Comparison of ENCODE assay signal across 16 mouse cellular contexts in genomic region chr11:61075361-61076326, GRCm38 (mm10). TPM values are rescaled to one million over a fixed set of nuclear protein-coding genes. Genes with fewer than 3 reads are reported as not detected.
DNase-seq lines count a peak whose midpoint lies in the region; ATAC-seq and TF ChIP-seq lines count a peak whose summit lies in the region.
"Had no signal": no experiment of that assay in that cellular context is flagged by ENCODE, and none has a peak within 500 bp of the region (broad histone marks: within the 10 kb centered on the region; RNA-seq: fewer than 3 reads in every experiment).

No protein-coding gene starts in this region.

- 43% methylated on average over 15 of the region's 15 CpGs for WGBS in heart, embryonic 13.5 days
- 23% methylated on average over 15 of the region's 15 CpGs for WGBS in small intestine, adult 2 months
- WGBS in midbrain, embryonic 15.5 days = 81% methylated on average over 15 of the region's 15 CpGs

- no peak for DNase-seq in heart, postnatal 36 days
- DNase-seq in c-Kit-positive CD71-positive TER-119-negative erythroid progenitor cells, embryonic 14.5 days (ENCODE audit: low read depth) = peak; percentile 61
- DNase-seq in liver = peak; percentile 82
- no peak for DNase-seq in gastrocnemius, postnatal 36 days
- DNase-seq in right cerebral cortex, postnatal 4 days = no peak
- DNase-seq: adrenal gland, postnatal 14 days; cerebellum, adult 11 months; kidney, adult 8-10 months had no signal

- TF ChIP-seq CTCF in small intestine, adult 2 months (IDR thresholded peaks at IDR 0.05; ENCODE audit: extremely low read depth, insufficient read length, insufficient replicate concordance, low read depth, low read length) = no peak

- ATAC-seq in heart, embryonic 13.5 days (ENCODE audit: extremely low read depth, insufficient number of reproducible peaks, low FRiP score, low TSS enrichment) = no peak
- ATAC-seq in midbrain, embryonic 15.5 days (replicated peaks) = no peak

- no peaks in the 10 kb centered on the region for H3K9me3 ChIP-seq in heart, embryonic 13.5 days
- no peaks in the 10 kb centered on the region for H3K9me3 ChIP-seq in midbrain, embryonic 15.5 days
- H3K9me3 ChIP-seq: neural tube, embryonic 13.5 days had no signal

- H3K27ac ChIP-seq in heart, embryonic 13.5 days (replicated peaks) = 0 out of 2 replicates have a peak overlapping the region, but pooled peaks have one; percentile 29
- peak overlapping the region; percentile 94 for H3K27ac ChIP-seq in small intestine, adult 2 months (ENCODE audit: insufficient read depth, low read depth, low read length)
- no peak overlapping the region for H3K27ac ChIP-seq in midbrain, embryonic 15.5 days
- H3K27ac ChIP-seq: hindbrain, embryonic 14.5 days; layer of hippocampus, adult 2 months; neural tube, embryonic 13.5 days had no signal

- H3K9ac ChIP-seq in heart, embryonic 13.5 days = no peak overlapping the region
- no peak overlapping the region for H3K9ac ChIP-seq in midbrain, embryonic 15.5 days
- H3K9ac ChIP-seq: hindbrain, embryonic 14.5 days; neural tube, embryonic 13.5 days had no signal

- no peaks in the 10 kb centered on the region for H3K27me3 ChIP-seq in heart, embryonic 13.5 days (replicated peaks)
- no peaks in the 10 kb centered on the region for H3K27me3 ChIP-seq in small intestine, adult 2 months (ENCODE audit: control insufficient read depth, insufficient read depth, low read length)
- H3K27me3 ChIP-seq in midbrain, embryonic 15.5 days (replicated peaks) = no peaks in the 10 kb centered on the region
- H3K27me3 ChIP-seq: neural tube, embryonic 13.5 days had no signal

- peak overlapping the region; percentile 40; the same call in 1 of the 2 replicates for H3K4me2 ChIP-seq in heart, embryonic 13.5 days
- no peak overlapping the region for H3K4me2 ChIP-seq in midbrain, embryonic 15.5 days
- H3K4me2 ChIP-seq: hindbrain, embryonic 14.5 days; neural tube, embryonic 13.5 days had no signal

- intact Hi-C loops in heart, postnatal 36 days (cut with DNase I) = no loop called here
- intact Hi-C loops in gastrocnemius, postnatal 36 days (cut with DNase I) = no loop called here

- no peak overlapping the region for H3K4me3 ChIP-seq in heart, embryonic 13.5 days
- no peak overlapping the region for H3K4me3 ChIP-seq in small intestine, adult 2 months (ENCODE audit: low read depth, low read length)
- H3K4me3 ChIP-seq in midbrain, embryonic 15.5 days = no peak overlapping the region
- H3K4me3 ChIP-seq: layer of hippocampus, adult 2 months; neural tube, embryonic 13.5 days had no signal

- H3K4me1 ChIP-seq in heart, embryonic 13.5 days = peaks cover 42% of the 10 kb centered on the region
- peaks cover 29% of the 10 kb centered on the region for H3K4me1 ChIP-seq in small intestine, adult 2 months (ENCODE audit: control insufficient read depth, insufficient read depth, insufficient read length, low read length)
- no peaks in the 10 kb centered on the region for H3K4me1 ChIP-seq in midbrain, embryonic 15.5 days

- no peaks in the 10 kb centered on the region for H3K36me3 ChIP-seq in heart, embryonic 13.5 days
- H3K36me3 ChIP-seq in small intestine, adult 2 months (ENCODE audit: control insufficient read depth, insufficient read depth, low read length) = no peaks in the 10 kb centered on the region
- H3K36me3 ChIP-seq in midbrain, embryonic 15.5 days (replicated peaks) = no peaks in the 10 kb centered on the region
- H3K36me3 ChIP-seq: neural tube, embryonic 13.5 days had no signal

- no peak for TF ChIP-seq POLR2A in small intestine, adult 2 months (IDR thresholded peaks at IDR 0.05; ENCODE audit: low read depth, low read length)

RNA-seq across cellular contexts. Expression of gene Tnfrsf13b, which starts 50.9 kb away (rescaled TPM):
- 1.6 and 2.4 TPM in 2 replicates for polyA plus RNA-seq in heart, embryonic 13.5 days (2015; fragmentation: Nextera tagmentation; extraction: Ambion mirVana)
- under 1 TPM; 0.86 to 0.89 TPM for total RNA-seq in heart, postnatal 36 days (2021)
- polyA plus RNA-seq in small intestine, adult 2 months (2012; rRNA removed) = 12.2 and 30.8 TPM in 2 replicates
- 0.57 and 1.1 TPM in 2 replicates for polyA plus RNA-seq in midbrain, embryonic 15.5 days (2015; fragmentation: Nextera tagmentation; extraction: Ambion mirVana)
- total RNA-seq in gastrocnemius, postnatal 36 days (2021) = under 1 TPM; 0.30 to 0.43 TPM
- polyA plus RNA-seq: C2C12 had no signal

RNA-seq across cellular contexts. Expression of gene Kcnj12, which starts 53.3 kb away (rescaled TPM):
- polyA plus RNA-seq in heart, embryonic 13.5 days (2015; fragmentation: Nextera tagmentation; extraction: Ambion mirVana) = 2.6 and 3.0 TPM in 2 replicates
- total RNA-seq in heart, postnatal 36 days (2021) = 10 to 100 TPM; 22.8 to 24.9 TPM
- 0.81 and 1.0 TPM in 2 replicates for polyA plus RNA-seq in small intestine, adult 2 months (2012; rRNA removed)
- 4.6 and 4.7 TPM in 2 replicates for polyA plus RNA-seq in midbrain, embryonic 15.5 days (2015; fragmentation: Nextera tagmentation; extraction: Ambion mirVana)
- total RNA-seq in gastrocnemius, postnatal 36 days (2021) = 10 to 100 TPM; 56.1 to 69.0 TPM
- total RNA-seq: liver, adult 2 months had no signal
- polyA plus RNA-seq: liver, adult 2 months had no signal

Comparison
In these comparisons a context has a peak if more than half of its experiments do, and no peak if none do; other contexts are left out.
1. DNase-seq: peak in c-Kit-positive CD71-positive TER-119-negative erythroid progenitor cells, embryonic 14.5 days (single experiment) and liver (single experiment); none in heart, postnatal 36 days (0 of 2), gastrocnemius, postnatal 36 days (0 of 2) and right cerebral cortex, postnatal 4 days (single experiment).